Mouse (Mus musculus) Patski (cell line): Measurements from ENCODE around the gene Gtdc1. TPM values are rescaled to one million over a fixed set of nuclear protein-coding genes. Genes with fewer than 3 reads are reported as not detected.

Source experiments
- ATAC-seq: fragments of 100-300 bp; one replicate; pipeline ENCODE4 v1.8.0; 2021
- CTCF ChIA-PET: fragments of 350-600 bp; sonication (Branson Sonifier 250); formaldehyde crosslinking; loops from one replicate; lab custom pipeline; 2022; ENCODE audit warnings: inconsistent platforms; lab: Charles Lee
- POLR2A ChIA-PET: fragments of 350-600 bp; sonication (Branson Sonifier 250); formaldehyde crosslinking; loops from one replicate; lab custom pipeline; 2022; ENCODE audit warnings: antibody characterized with exemption, inconsistent platforms; lab: Charles Lee
- DNase-seq: peaks from one replicate; pipeline ENCODE4 v3.0.0-alpha.2; 2011; ENCODE audit warnings: low read depth, low spot score
- H3K27me3 ChIP-seq: fragments of 371-371 bp; one replicate; pipeline ENCODE4 v1.5.1; 2021
- CTCF ChIP-seq: fragments of 100-300 bp; IDR thresholded peaks from one replicate; pipeline ENCODE4 v1.5.1; 2021
- in situ Hi-C: fragments of 300-500 bp; cut with MboI; formaldehyde crosslinking; loops from 3 replicates; pipeline ENCODE4 v1.11.1; 2018; ENCODE audit warnings: low pct_unique_long_range_greater_than_20kb, mixed read lengths
- polyA plus RNA-seq: library from polyadenylated mRNA; unstranded; gene quantifications from one replicate; pipeline ENCODE4 v1.2.3, GENCODE M21; 2021

The Gtdc1 gene
- polyA plus RNA-seq, 1 experiment from 2014 or later = 12.2 TPM

- ATAC-seq (no peak), DNase-seq (no peak)
- no peaks in the 10 kb centered on the region for H3K27me3 ChIP-seq
- CTCF ChIA-PET = interaction anchor here (0.8 to 0.9 kb wide), 2 partner anchors 9 to 15 kb away, joined by 3 read pairs; no protein-coding TSS in a partner anchor
- POLR2A ChIA-PET = no interaction called here
- TF ChIP-seq CTCF = no peak
- in situ Hi-C loops = no loop called here
These were observed 53.7 kb downstream of the Gtdc1 start for GRCm38 (mm10) chr2:44873718-44874117.

GRCm38 (mm10) chr2:44864726-44865125, 62.7 kb downstream of the Gtdc1 start:
- ChIA-PET POLR2A (no interaction called here), CTCF (interaction anchor here (1.2 kb wide), 1 partner anchor 9 kb away, joined by 3 read pairs; no protein-coding TSS in a partner anchor)
- no peaks in the 10 kb centered on the region for H3K27me3 ChIP-seq
- no peak for ATAC-seq
- no peak for TF ChIP-seq CTCF
- DNase-seq = no peak
- in situ Hi-C loops = no loop called here

- ChIA-PET POLR2A (no interaction called here), CTCF (interaction anchor here (1.4 kb wide), 1 partner anchor 10 kb away, joined by 3 read pairs; no protein-coding TSS in a partner anchor)
- no peaks in the 10 kb centered on the region for H3K27me3 ChIP-seq
- TF ChIP-seq CTCF = no peak
- in situ Hi-C loops = no loop called here
- no peak for DNase-seq
- no peak for ATAC-seq
These were observed 73.0 kb downstream of the Gtdc1 start for GRCm38 (mm10) chr2:44854475-44854874.

- CTCF ChIA-PET = interaction anchor here (1.5 kb wide), 1 partner anchor 25 kb away, joined by 3 read pairs; no protein-coding TSS in a partner anchor
- DNase-seq (no peak), ATAC-seq (no peak)
- H3K27me3 ChIP-seq = no peaks in the 10 kb centered on the region
- in situ Hi-C loops = no loop called here
- no peak for TF ChIP-seq CTCF
- POLR2A ChIA-PET = no interaction called here
These were observed 77.8 kb downstream of the Gtdc1 start for GRCm38 (mm10) chr2:44849666-44850065.

- ATAC-seq (no peak), DNase-seq (no peak)
- CTCF ChIA-PET = no interaction called here
- no peak for TF ChIP-seq CTCF
- in situ Hi-C loops = no loop called here
- no peaks in the 10 kb centered on the region for H3K27me3 ChIP-seq
- POLR2A ChIA-PET = no interaction called here
These were observed 79.3 kb downstream of the Gtdc1 start for GRCm38 (mm10) chr2:44848156-44848555.

DNA sequence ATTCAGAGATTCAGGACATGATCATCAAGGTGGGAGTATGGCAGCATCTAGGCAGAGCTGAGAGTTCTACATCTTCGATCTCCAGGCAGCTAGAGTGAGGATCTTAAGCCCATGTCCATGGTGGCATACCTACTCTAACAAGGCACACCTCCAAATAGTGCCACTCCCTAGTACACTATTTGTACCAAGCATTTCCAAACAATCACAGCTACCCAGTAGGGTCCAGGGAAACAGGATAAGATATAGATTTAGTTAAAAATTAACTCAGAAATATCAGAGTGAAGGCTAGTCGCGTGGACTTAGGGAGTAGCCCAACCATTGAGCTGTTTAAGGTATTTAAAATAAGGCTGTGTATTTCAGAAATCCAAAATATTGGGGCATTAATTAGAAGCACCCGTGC, 82.0 kb downstream of the Gtdc1 start:
- H3K27me3 ChIP-seq = no peaks in the 10 kb centered on the region
- ChIA-PET POLR2A (no interaction called here), CTCF (interaction anchor here (1.2 to 1.6 kb wide), 2 partner anchors 10 to 13 kb away, joined by 3 read pairs; no protein-coding TSS in a partner anchor)
- no peak for ATAC-seq
- no peak for TF ChIP-seq CTCF
- in situ Hi-C loops = no loop called here
- DNase-seq = no peak

DNA sequence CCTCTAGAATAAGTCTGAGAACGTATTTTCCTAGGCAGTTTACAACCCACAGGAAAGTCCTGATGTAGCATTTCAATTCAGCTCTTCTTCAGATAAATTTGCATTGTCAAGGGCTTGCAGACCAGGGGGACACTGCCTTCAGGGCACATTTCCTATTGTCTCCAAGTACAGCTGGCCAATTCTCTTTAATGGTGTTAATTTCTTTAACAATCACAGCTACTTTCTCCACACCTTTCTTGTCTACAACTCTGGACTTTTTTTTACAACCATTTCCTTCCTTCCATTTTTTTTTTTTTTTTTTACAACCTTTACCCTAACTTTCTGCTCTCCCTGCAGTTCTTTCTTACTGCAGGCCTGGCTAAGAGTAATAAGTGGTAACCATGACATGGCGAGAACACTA, 97.7 kb downstream of the Gtdc1 start:
- in situ Hi-C loops = no loop called here
- no peaks in the 10 kb centered on the region for H3K27me3 ChIP-seq
- ATAC-seq (no peak), DNase-seq (no peak)
- ChIA-PET POLR2A (interaction anchor here (0.6 kb wide), 1 partner anchor 437 kb away, joined by 3 read pairs; no protein-coding TSS in a partner anchor), CTCF (interaction anchor here (0.9 kb wide), 1 partner anchor 25 kb away, joined by 3 read pairs; no protein-coding TSS in a partner anchor)
- TF ChIP-seq CTCF = no peak

- TF ChIP-seq CTCF = no peak
- no peak for ATAC-seq
- POLR2A ChIA-PET = interaction anchor here (0.6 kb wide), 1 partner anchor 438 kb away, joined by 3 read pairs; no protein-coding TSS in a partner anchor
- no peak for DNase-seq
- in situ Hi-C loops = no loop called here
- CTCF ChIA-PET = interaction anchor here (0.9 kb wide), 1 partner anchor 24 kb away, joined by 3 read pairs; no protein-coding TSS in a partner anchor
- H3K27me3 ChIP-seq = no peaks in the 10 kb centered on the region
These were observed 98.1 kb downstream of the Gtdc1 start for GRCm38 (mm10) chr2:44829346-44829745.

DNA sequence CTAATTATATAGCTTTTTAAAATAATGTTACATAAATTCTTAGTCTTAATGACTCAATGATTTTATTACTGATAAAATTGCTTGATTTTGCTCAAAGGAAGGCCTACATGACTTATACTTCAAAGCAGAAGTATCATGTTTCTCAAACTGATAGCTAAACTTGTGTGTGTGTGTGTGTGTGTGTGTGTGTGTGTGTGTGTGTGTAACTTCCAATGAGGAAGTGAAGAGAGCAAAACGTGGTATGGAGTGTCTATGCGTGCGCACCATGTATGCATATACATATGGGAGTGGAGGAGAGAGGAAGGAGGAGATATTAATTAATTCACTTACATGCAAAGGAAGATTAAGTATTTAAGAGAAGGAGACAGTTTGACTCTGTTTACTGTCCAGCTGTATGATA, 100.8 kb downstream of the Gtdc1 start:
- TF ChIP-seq CTCF = no peak
- POLR2A ChIA-PET = interaction anchor here (0.6 kb wide), 1 partner anchor 259 kb away, joined by 3 read pairs; no protein-coding TSS in a partner anchor
- no peaks in the 10 kb centered on the region for H3K27me3 ChIP-seq
- in situ Hi-C loops = no loop called here
- ATAC-seq (no peak), DNase-seq (no peak)
- CTCF ChIA-PET = interaction anchor here (1.4 kb wide), 1 partner anchor 33 kb away, joined by 4 read pairs; no protein-coding TSS in a partner anchor

- DNase-seq (no peak), ATAC-seq (no peak)
- in situ Hi-C loops = no loop called here
- no peaks in the 10 kb centered on the region for H3K27me3 ChIP-seq
- POLR2A ChIA-PET = interaction anchor here (0.7 kb wide), 1 partner anchor 64 kb away, joined by 3 read pairs; no protein-coding TSS in a partner anchor
- CTCF ChIA-PET = no interaction called here
- no peak for TF ChIP-seq CTCF
These were observed 109.7 kb downstream of the Gtdc1 start for GRCm38 (mm10) chr2:44817787-44818186.

GRCm38 (mm10) chr2:44813729-44814128, 113.7 kb downstream of the Gtdc1 start:
- ATAC-seq = no peak
- DNase-seq = no peak
- in situ Hi-C loops = no loop called here
- POLR2A ChIA-PET = no interaction called here
- no peak for TF ChIP-seq CTCF
- CTCF ChIA-PET = interaction anchor here (1.2 kb wide), 1 partner anchor 9 kb away, joined by 4 read pairs; no protein-coding TSS in a partner anchor
- no peaks in the 10 kb centered on the region for H3K27me3 ChIP-seq
